Comparison of ENCODE assay signal across 9 mouse cellular contexts in the genomic region with DNA sequence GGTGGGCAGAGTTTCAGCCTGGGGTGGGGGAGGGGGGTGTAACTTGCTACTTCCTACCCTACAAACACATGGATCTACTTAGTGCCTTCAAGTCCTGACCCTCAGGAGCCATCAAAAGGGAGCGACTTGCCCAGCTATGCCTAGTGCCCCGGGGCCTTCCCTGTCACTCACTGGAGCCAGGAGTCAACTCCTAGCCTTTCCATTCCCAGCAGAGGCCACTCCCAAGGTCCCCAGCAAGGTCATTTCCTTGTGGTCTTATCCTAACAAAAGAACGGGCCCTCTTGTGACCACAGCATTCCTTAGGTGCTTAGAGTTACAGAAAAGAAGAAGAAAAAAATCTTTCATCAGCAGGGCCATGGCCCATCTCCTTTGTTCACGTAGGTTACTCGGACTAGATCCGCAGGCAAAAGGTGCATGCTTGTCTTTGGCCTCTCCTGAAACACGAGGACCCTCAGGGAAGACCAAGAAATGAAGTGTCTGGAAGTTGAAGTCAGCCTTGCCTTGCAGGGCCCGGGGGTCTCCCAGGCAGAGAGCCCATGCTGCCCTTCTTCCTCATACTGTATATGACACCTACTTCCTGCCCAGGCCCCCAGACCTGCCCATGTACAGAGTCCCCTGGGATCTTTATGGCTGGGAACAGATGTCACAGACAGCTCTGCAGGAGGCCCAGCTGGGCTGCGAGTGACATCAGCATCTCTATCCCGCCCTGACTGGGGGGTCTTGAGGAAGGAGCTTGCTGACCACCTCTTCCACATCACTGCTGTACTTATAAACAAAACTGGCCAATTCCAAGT. TPM values are rescaled to one million over a fixed set of nuclear protein-coding genes. Genes with fewer than 3 reads are reported as not detected.
DNase-seq lines count a peak whose midpoint lies in the region; ATAC-seq lines count a peak whose summit lies in the region.
"Had no signal": no experiment of that assay in that cellular context is flagged by ENCODE, and none has a peak within 500 bp of the region (broad histone marks: within the 10 kb centered on the region; RNA-seq: fewer than 3 reads in every experiment).

No protein-coding gene starts in this region.

- no peak overlapping the region for H3K4me3 ChIP-seq in midbrain, embryonic 10.5 days
- H3K4me3 ChIP-seq in midbrain, embryonic 16.5 days (ENCODE audit: low read depth, low read length), result no peak overlapping the region
- no peak overlapping the region for H3K4me3 ChIP-seq in kidney, embryonic 15.5 days (replicated peaks)
- H3K4me3 ChIP-seq: heart, embryonic 15.5 days had no signal

- ATAC-seq in midbrain, embryonic 16.5 days, result no peak
- ATAC-seq in kidney, embryonic 15.5 days (replicated peaks; ENCODE audit: low FRiP score), result 0 out of 2 replicates have a peak, but pooled peaks have one; percentile 43

- no peak overlapping the region for H3K4me2 ChIP-seq in midbrain, embryonic 16.5 days (ENCODE audit: low read length)
- no peak overlapping the region for H3K4me2 ChIP-seq in kidney, embryonic 15.5 days
- H3K4me2 ChIP-seq: heart, embryonic 15.5 days had no signal

- DNase-seq in adrenal gland, adult (ENCODE audit: inconsistent age in 2 of 2, low spot score in 1 of 2), result peak; percentile 68 to 70
- DNase-seq in adrenal gland, adult 18-20 months (ENCODE audit: low spot score in 2 of 2), result no peak
- peak; percentile 59 for DNase-seq in midbrain, embryonic 10.5 days (ENCODE audit: low spot score)
- peak; percentile 41 for DNase-seq in yolk sac, embryonic 10.5 days (ENCODE audit: low spot score)
- no peak for DNase-seq in left cerebral cortex, postnatal 25 days (ENCODE audit: low spot score in 2 of 2)
- DNase-seq in cerebellum, adult 9-10 months, result no peak

- no peak overlapping the region for H3K9ac ChIP-seq in midbrain, embryonic 16.5 days (ENCODE audit: low read depth, low read length)
- no peak overlapping the region for H3K9ac ChIP-seq in kidney, embryonic 15.5 days
- H3K9ac ChIP-seq: heart, embryonic 15.5 days had no signal

- intact Hi-C loops in left cerebral cortex, postnatal 25 days (cut with DNase I), result no loop called here

- peak overlapping the region; percentile 46; the same call in 1 of the 2 replicates for H3K27ac ChIP-seq in midbrain, embryonic 10.5 days (replicated peaks)
- H3K27ac ChIP-seq in midbrain, embryonic 16.5 days (ENCODE audit: low read length), result no peak overlapping the region
- H3K27ac ChIP-seq in kidney, embryonic 15.5 days, result no peak overlapping the region
- H3K27ac ChIP-seq: heart, embryonic 15.5 days had no signal

- no peaks in the 10 kb centered on the region for H3K27me3 ChIP-seq in midbrain, embryonic 10.5 days (ENCODE audit: low read depth, poor library complexity, severe bottlenecking)
- no peaks in the 10 kb centered on the region for H3K27me3 ChIP-seq in midbrain, embryonic 16.5 days (ENCODE audit: control insufficient read depth, insufficient read depth, low read depth, low read length)
- H3K27me3 ChIP-seq in kidney, embryonic 15.5 days, result no peaks in the 10 kb centered on the region
- H3K27me3 ChIP-seq: heart, embryonic 15.5 days had no signal

- H3K36me3 ChIP-seq in midbrain, embryonic 10.5 days, result no peaks in the 10 kb centered on the region
- no peaks in the 10 kb centered on the region for H3K36me3 ChIP-seq in midbrain, embryonic 16.5 days (ENCODE audit: control insufficient read depth, insufficient read depth, low read length)
- H3K36me3 ChIP-seq in kidney, embryonic 15.5 days, result no peaks in the 10 kb centered on the region
- H3K36me3 ChIP-seq: heart, embryonic 15.5 days had no signal

- peaks cover 21% of the 10 kb centered on the region for H3K4me1 ChIP-seq in midbrain, embryonic 10.5 days
- peaks cover 7% of the 10 kb centered on the region; the same call in 1 of the 2 replicates for H3K4me1 ChIP-seq in midbrain, embryonic 16.5 days (ENCODE audit: control insufficient read depth, insufficient read depth, low read length)
- peaks cover 22% of the 10 kb centered on the region for H3K4me1 ChIP-seq in kidney, embryonic 15.5 days

- no peaks in the 10 kb centered on the region for H3K9me3 ChIP-seq in midbrain, embryonic 10.5 days (replicated peaks)
- no peaks in the 10 kb centered on the region for H3K9me3 ChIP-seq in midbrain, embryonic 16.5 days (replicated peaks; ENCODE audit: control insufficient read depth, low read length, poor library complexity, severe bottlenecking)
- H3K9me3 ChIP-seq in kidney, embryonic 15.5 days (replicated peaks), result no peaks in the 10 kb centered on the region
- H3K9me3 ChIP-seq: heart, embryonic 15.5 days had no signal

- WGBS in midbrain, embryonic 10.5 days, result 48% methylated on average over 10 of the region's 10 CpGs
- 63% methylated on average over 10 of the region's 10 CpGs for WGBS in midbrain, embryonic 16.5 days
- 51% methylated on average over 10 of the region's 10 CpGs for WGBS in kidney, embryonic 15.5 days

RNA-seq across cellular contexts. Expression of gene Sik1, which starts 47.3 kb away (rescaled TPM):
- 10 to 100 TPM; 41.3 to 81.9 TPM for total RNA-seq in adrenal gland, adult 18-20 months (2021)
- polyA plus RNA-seq in midbrain, embryonic 10.5 days (2016; fragmentation: Nextera tagmentation; extraction: Ambion mirVana), result 9.2 TPM in 2 replicates
- 16.7 and 20.9 TPM in 2 replicates for polyA plus RNA-seq in midbrain, embryonic 16.5 days (2015; fragmentation: Nextera tagmentation; extraction: Ambion mirVana)
- polyA plus RNA-seq in kidney, embryonic 15.5 days (2015; fragmentation: Nextera tagmentation; extraction: Ambion mirVana), result 17.5 and 18.5 TPM in 2 replicates
- total RNA-seq in left cerebral cortex, postnatal 25 days (2021), result 10 to 100 TPM; 20.2 to 20.9 TPM

Comparison
In these comparisons a context has a peak if more than half of its experiments do, and no peak if none do; other contexts are left out.
1. DNase-seq: peak in adrenal gland, adult (2 of 2), midbrain, embryonic 10.5 days (single experiment) and yolk sac, embryonic 10.5 days (single experiment); none in adrenal gland, adult 18-20 months (0 of 2), left cerebral cortex, postnatal 25 days (0 of 2) and cerebellum, adult 9-10 months (single experiment).